Mouse (Mus musculus) limb, embryonic 14.5 days (tissue): ENCODE results near the gene Suco. TPM values are rescaled to one million over a fixed set of nuclear protein-coding genes. Genes with fewer than 3 reads are reported as not detected.

Experiments
- ATAC-seq: fragments of 200-750 bp; cut with Nextera tagmentation; 2 replicates; pipeline ENCODE4 v1.8.0; 2017; ENCODE audit warnings: low read depth, moderate number of reproducible peaks, moderate TSS enrichment; ENCODE audit not compliant: low FRiP score
- DNase-seq: peaks from one replicate; pipeline ENCODE4 v3.0.0-alpha.2; 2015; ENCODE audit warnings: low spot score
- H3K27ac ChIP-seq: fragments of 300-500 bp; sonication (generic); replicated peaks from 2 replicates; pipeline ENCODE4 v1.5.1; 2014; ENCODE audit warnings: low read depth, mild to moderate bottlenecking, low read length, moderate library complexity, mixed read lengths
- H3K27me3 ChIP-seq: fragments of 300-500 bp; sonication (generic); 2 replicates; pipeline ENCODE4 v1.6.1; 2014; ENCODE audit warnings: low read length, mixed read lengths; ENCODE audit not compliant: control insufficient read depth, insufficient read depth
- H3K36me3 ChIP-seq: fragments of 300-500 bp; sonication (generic); 2 replicates; pipeline ENCODE4 v1.6.1; 2014; ENCODE audit warnings: mild to moderate bottlenecking, low read length, moderate library complexity, mixed read lengths; ENCODE audit not compliant: control insufficient read depth, insufficient read depth
- H3K4me1 ChIP-seq: fragments of 300-500 bp; sonication (generic); 2 replicates; pipeline ENCODE4 v1.6.1; 2014; ENCODE audit warnings: antibody characterized with exemption, low read length, mixed read lengths; ENCODE audit not compliant: control insufficient read depth, insufficient read depth
- H3K4me2 ChIP-seq: fragments of 300-500 bp; sonication (generic); replicated peaks from 2 replicates; pipeline ENCODE4 v1.6.1; 2014; ENCODE audit warnings: low read depth, mild to moderate bottlenecking, low read length, moderate library complexity; ENCODE audit not compliant: severe bottlenecking
- H3K4me3 ChIP-seq: fragments of 300-500 bp; sonication (generic); replicated peaks from 2 replicates; pipeline ENCODE4 v1.5.1; 2014; ENCODE audit warnings: low read length
- H3K9ac ChIP-seq: fragments of 300-500 bp; sonication (generic); 2 replicates; pipeline ENCODE4 v1.6.1; 2014; ENCODE audit warnings: mild to moderate bottlenecking, low read depth, low read length, moderate library complexity; ENCODE audit not compliant: severe bottlenecking
- H3K9me3 ChIP-seq: fragments of 300-500 bp; sonication (generic); 2 replicates; pipeline ENCODE4 v1.6.1; 2016; ENCODE audit warnings: low read length; ENCODE audit not compliant: control insufficient read depth
- POLR2A ChIP-seq: fragments of 200-500 bp; IDR thresholded peaks from 2 replicates; pipeline ENCODE4 v1.8.0; 2012; ENCODE audit warnings: inconsistent platforms, mild to moderate bottlenecking, moderate library complexity, borderline replicate concordance; ENCODE audit not compliant: insufficient read depth, insufficient read length; ENCODE audit errors: extremely low read depth
- WGBS: fragments of 180-500 bp; shearing (Covaris S2); extraction: QIAGEN DNeasy Blood & Tissue Kit; methylation state at CpG from one replicate; pipeline ENCODE4 v1.1.7; 2014; 5-methylcytosine and 5-hydroxymethylcytosine counted together
- polyA plus RNA-seq, 2 experiments: library from polyadenylated mRNA; depleted of rRNA in 1 of 2; stranded (reverse) in 1 of 2; unstranded in 1 of 2; fragments of >200 nt; fragmentation: Nextera tagmentation in 1 of 2; extraction: Ambion mirVana in 1 of 2; gene quantifications; 2 replicates each; pipeline versions ENCODE4 v1.2.1 to v1.2.3; 2012 to 2014

Suco gene
- 22.3 and 32.5 TPM in 2 replicates for polyA plus RNA-seq (2012; rRNA removed)
- 24.5 and 25.2 TPM in 2 replicates for polyA plus RNA-seq (2014; fragmentation: Nextera tagmentation; extraction: Ambion mirVana)

DNA sequence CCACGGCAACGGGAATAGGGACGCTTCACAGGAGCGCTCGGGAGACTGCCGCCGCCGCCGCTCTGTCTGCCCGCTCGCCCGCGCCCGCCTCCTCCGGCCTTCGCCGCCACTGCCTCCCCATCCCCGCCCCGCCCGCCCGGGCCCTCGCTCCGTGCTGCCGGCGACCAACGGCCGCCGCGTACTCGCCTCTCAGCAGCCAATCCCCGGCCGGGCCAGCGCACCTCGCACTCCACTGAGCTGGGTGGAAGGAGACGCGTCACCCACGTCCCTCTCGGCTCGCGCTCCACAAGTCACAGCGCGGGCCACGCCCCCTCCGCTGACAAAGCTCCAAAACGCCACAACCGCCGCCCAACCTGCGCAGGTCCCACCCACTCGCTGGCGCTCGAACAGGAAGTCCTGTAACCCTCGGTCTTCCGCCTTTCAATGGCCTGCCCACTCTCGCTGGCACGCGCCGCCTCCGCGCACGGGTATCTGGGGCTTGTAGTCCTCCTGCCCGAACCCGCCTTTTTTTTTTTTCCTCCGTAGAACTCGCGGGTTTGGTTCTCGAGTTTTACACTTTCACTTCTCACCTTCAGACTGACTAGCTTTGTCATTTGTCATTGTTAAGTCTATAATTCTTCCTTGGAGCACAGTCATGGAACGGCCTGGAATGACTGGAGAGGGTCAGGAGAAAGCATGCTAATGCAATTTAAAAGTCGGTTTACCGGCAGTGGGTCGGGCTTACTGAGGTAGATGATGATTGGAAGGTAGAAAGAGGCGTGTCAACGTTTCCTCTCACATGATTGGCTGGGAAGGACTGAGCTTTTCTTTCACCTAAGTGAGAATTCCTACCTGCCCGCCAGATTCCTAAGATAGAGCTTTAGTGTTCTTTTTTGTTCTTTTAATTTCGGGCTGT, at the start of gene Suco:
Gene Suco, minus strand, starts transcription at position 130 of the 895 bp plus-strand sequence.
- WGBS, result under 1% methylated on average over 41 of the region's 74 CpGs
- Histone ChIP-seq H3K4me2 (peak within 1 kb of the TSS; percentile 85), H3K9ac (peak within 1 kb of the TSS; percentile 71), H3K36me3 (no peaks in the 10 kb centered on the region), H3K4me3 (peak within 1 kb of the TSS; percentile 53), H3K27ac (peak within 1 kb of the TSS; percentile 98), H3K27me3 (no peaks in the 10 kb centered on the region), H3K9me3 (no peaks in the 10 kb centered on the region), H3K4me1 (peaks cover 24% of the 10 kb centered on the region)
- TF ChIP-seq POLR2A, result no peak
- peak; percentile 98 for ATAC-seq
- peak; percentile 99 for DNase-seq

DNA sequence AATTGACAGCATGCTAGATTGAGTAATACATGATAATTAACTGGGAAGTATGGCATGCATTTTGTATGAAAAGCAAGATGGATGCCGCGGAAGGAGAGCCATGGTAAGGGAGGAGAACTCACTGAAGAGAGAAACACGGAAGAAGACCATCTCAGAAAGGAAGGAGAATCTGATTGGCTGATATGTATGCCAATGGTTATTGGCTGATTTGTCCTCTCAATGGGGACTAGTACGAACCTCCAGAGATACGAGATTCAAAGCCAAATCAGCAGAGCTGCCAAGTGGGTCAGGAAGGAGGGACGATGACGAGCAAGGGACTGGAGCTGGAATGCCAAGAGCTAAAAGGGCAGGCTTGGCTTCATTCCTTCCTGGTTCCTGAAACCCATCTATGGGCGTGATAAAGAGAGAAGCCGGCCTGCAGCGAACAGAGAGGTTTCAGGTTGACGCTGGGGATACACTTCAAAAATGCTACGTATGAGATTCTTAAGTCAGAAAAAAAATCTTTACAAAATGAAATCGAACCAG, 48.9 kb upstream of the Suco start:
- ATAC-seq (no peak), DNase-seq (no peak)
- no peak overlapping the region for H3K4me2 ChIP-seq
- no peaks in the 10 kb centered on the region for H3K9me3 ChIP-seq
- H3K36me3 ChIP-seq, result no peaks in the 10 kb centered on the region
- no peak overlapping the region for H3K9ac ChIP-seq
- H3K27me3 ChIP-seq, result no peaks in the 10 kb centered on the region
- H3K4me3 ChIP-seq, result no peak overlapping the region
- no peaks in the 10 kb centered on the region for H3K4me1 ChIP-seq
- no peak overlapping the region for H3K27ac ChIP-seq
- no peak for TF ChIP-seq POLR2A
- 84% methylated on average over 13 of the region's 13 CpGs for WGBS

DNA sequence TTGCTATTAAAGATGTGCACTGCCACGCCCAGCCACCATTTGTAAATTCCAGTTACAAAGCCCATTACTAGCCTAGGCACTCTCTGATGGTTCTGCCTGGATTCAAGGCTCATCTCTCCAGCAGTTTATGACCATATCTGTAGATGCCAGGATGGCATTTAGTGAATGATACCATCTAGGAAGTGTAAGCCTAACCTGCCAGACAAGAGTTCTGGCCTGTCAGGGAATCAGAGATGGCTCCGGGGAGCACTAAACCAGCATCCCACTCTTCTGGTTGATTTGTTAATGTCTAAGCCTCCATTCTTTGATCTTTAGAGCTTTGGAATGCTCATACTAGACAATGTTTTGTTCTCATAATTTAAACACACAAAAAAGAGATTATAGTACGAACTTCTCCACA, 47.8 kb upstream of the Suco start:
- Histone ChIP-seq H3K27me3 (no peaks in the 10 kb centered on the region), H3K4me2 (no peak overlapping the region), H3K36me3 (no peaks in the 10 kb centered on the region), H3K27ac (no peak overlapping the region), H3K9me3 (no peaks in the 10 kb centered on the region), H3K9ac (no peak overlapping the region), H3K4me3 (no peak overlapping the region), H3K4me1 (no peaks in the 10 kb centered on the region)
- TF ChIP-seq POLR2A, result no peak
- ATAC-seq (no peak), DNase-seq (no peak)
- WGBS, result 72% methylated on average over 3 of the region's 3 CpGs

DNA sequence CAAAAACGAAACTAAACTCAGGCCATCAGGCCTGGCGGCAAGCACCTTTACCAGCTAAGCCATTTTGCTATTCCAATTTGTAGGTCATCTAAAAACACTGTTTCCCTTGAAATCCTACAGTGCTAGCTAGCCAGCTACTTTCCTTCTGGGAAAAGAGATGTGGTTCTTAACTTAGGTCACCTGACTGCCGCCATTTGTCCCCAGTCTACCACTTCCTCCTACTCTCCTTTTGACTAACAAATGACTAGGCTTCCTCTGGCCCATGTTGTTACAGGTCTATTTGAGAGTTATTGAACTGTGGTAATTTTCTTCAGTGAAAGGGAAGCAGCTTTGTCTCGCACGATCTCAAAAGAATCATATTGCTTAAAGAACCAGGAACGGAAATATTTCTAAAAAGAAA, 45.4 kb upstream of the Suco start:
- Histone ChIP-seq H3K4me2 (no peak overlapping the region), H3K4me1 (peaks cover 14% of the 10 kb centered on the region), H3K9ac (no peak overlapping the region), H3K27me3 (no peaks in the 10 kb centered on the region), H3K36me3 (no peaks in the 10 kb centered on the region), H3K27ac (no peak overlapping the region), H3K4me3 (no peak overlapping the region), H3K9me3 (no peaks in the 10 kb centered on the region)
- DNase-seq (no peak), ATAC-seq (no peak)
- no peak for TF ChIP-seq POLR2A
- 79% methylated on average over 6 of the region's 6 CpGs for WGBS

DNA sequence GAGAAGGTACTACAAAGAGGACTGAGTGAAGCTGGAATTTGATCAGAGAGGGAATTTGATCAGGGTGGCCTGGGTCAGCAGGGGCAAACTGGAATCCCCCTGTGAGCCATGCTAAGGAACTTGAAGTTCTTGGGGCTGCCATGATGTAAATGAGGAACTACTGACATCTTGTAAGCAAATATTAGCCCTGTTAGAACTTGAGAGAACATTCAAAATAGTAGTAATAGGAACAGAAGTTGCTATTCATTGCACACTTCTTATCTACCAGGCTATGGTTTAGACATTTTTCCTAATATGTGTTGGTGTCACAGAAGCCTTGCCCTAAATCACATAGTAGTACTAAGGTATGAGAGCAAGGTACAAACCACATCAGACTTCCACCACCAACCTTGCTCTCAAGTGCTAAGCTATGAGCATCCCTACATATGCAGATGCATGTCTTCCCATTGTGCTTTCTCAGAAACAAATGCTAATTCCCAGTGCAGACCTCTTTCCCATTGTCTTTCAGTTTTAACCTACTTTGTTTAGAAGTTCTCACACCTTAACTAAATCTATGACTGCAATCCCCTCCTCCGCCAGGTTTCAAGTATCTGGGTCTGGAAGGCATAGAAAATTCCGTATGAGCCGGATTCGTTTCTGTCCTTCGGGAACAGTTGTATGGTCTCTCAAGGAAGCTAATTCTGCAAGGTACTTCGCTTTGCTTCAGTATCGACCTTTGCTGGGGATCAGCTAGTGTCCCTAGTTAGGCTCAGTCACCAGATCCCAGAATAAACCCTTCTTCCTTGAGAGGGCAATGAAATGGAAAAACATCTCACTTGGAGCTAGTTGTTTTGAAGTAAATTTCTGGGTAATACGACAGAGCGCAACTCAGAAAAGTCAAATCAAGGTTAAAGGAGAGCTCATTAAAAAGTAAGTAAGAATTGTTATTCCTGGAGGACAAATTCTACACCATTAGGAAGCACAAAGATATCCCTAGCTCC, 44.3 kb upstream of the Suco start:
- DNase-seq, result no peak
- H3K4me3 ChIP-seq, result no peak overlapping the region
- WGBS, result 70% methylated on average over 9 of the region's 9 CpGs
- H3K27me3 ChIP-seq, result no peaks in the 10 kb centered on the region
- ATAC-seq, result no peak
- H3K36me3 ChIP-seq, result no peaks in the 10 kb centered on the region
- peaks cover 16% of the 10 kb centered on the region for H3K4me1 ChIP-seq
- TF ChIP-seq POLR2A, result no peak
- H3K9ac ChIP-seq, result no peak overlapping the region
- H3K9me3 ChIP-seq, result no peaks in the 10 kb centered on the region
- H3K4me2 ChIP-seq, result no peak overlapping the region
- H3K27ac ChIP-seq, result no peak overlapping the region
